21 mouse cellular contexts compared by ENCODE assay signal in the genomic region with DNA sequence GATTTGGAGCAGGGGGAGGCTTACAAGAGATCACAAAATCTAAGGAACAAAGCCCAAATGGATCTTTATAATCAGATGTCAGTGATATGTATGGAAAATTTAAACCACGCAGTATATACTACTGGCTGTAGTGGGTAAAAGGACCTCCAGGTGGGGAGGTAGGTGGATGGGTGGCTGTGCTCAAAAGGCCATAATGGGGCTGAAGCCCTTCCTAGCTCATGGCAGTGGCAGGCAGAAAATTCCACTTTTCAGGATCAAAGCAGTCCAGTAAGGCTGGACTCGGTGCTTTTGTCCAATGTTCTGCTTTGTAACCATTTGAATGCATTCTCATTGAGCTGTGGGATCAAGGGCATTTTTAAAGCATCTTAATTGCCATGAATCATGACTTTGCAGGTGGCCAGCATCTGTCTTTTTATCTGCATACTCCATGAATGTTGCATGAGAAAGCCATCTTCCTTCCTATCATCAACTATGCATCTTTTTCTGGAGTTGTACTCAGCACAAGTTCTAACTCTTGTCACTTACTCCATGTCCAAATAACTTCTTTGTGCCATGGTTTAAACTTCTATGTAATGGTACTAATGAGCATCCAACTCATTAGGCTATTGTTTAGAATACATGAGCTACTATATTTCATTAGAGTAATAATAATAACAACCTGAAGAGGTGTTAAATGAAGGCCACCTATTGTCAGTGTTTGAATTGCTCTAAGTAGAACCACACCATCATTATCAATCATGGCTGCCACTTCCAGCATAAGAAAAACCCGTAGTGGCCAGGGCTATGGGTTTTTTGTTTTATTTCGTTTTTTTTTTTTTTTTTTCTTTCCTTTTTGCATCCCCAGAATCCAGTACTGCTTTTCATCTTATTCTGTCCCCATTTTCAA.
DNase-seq lines count a peak whose midpoint lies in the region; ATAC-seq lines count a peak whose summit lies in the region.
"Had no signal": no experiment of that assay in that cellular context is flagged by ENCODE, and none has a peak within 500 bp of the region (broad histone marks: within the 10 kb centered on the region; RNA-seq: fewer than 3 reads in every experiment).

No protein-coding gene starts in this region.

- DNase-seq in hindbrain, embryonic 10.5 days (ENCODE audit: low spot score), result peak; percentile 38
- DNase-seq in embryo, embryonic 10.5 days (ENCODE audit: low spot score), result peak; percentile 61
- no peak for DNase-seq in ovary, postnatal 10 days (ENCODE audit: low spot score)
- DNase-seq in frontal cortex, postnatal 10 days (ENCODE audit: low spot score in 2 of 2), result no peak
- DNase-seq in thymus, postnatal 25 days, result no peak
- DNase-seq: adrenal gland, postnatal 36 days; B cell, adult 2 months; cerebellum, postnatal 10 days; gastrocnemius, postnatal 10 days; heart, postnatal 14 days; kidney, postnatal 10 days; liver, postnatal 0 days; right cerebral cortex, postnatal 14 days had no signal

- 30% methylated on average over 4 of the region's 4 CpGs for WGBS in hindbrain, embryonic 10.5 days
- WGBS in hindbrain, embryonic 16.5 days, result 19% methylated on average over 4 of the region's 4 CpGs
- WGBS in midbrain, embryonic 12.5 days, result 23% methylated on average over 4 of the region's 4 CpGs
- 14% methylated on average over 4 of the region's 4 CpGs for WGBS in neural tube, embryonic 14.5 days

- H3K9me3 ChIP-seq in hindbrain, embryonic 10.5 days, result no peaks in the 10 kb centered on the region
- no peaks in the 10 kb centered on the region for H3K9me3 ChIP-seq in hindbrain, embryonic 16.5 days (ENCODE audit: control insufficient read depth, low read length)
- H3K9me3 ChIP-seq in midbrain, embryonic 12.5 days, result no peaks in the 10 kb centered on the region
- H3K9me3 ChIP-seq in neural tube, embryonic 14.5 days (ENCODE audit: control insufficient read depth, low read length), result no peaks in the 10 kb centered on the region
- H3K9me3 ChIP-seq: embryonic facial prominence, embryonic 12.5 days; G1E; heart, embryonic 10.5 days had no signal

- peak overlapping the region; percentile 66 for H3K27ac ChIP-seq in hindbrain, embryonic 10.5 days
- H3K27ac ChIP-seq in hindbrain, embryonic 16.5 days (ENCODE audit: low read depth, low read length), result no peak overlapping the region
- peak overlapping the region; percentile 49; the same call in 1 of the 2 replicates for H3K27ac ChIP-seq in midbrain, embryonic 12.5 days (replicated peaks)
- H3K27ac ChIP-seq in neural tube, embryonic 14.5 days (ENCODE audit: low read depth, low read length), result no peak overlapping the region
- H3K27ac ChIP-seq: embryonic facial prominence, embryonic 12.5 days; heart, embryonic 10.5 days; stomach, postnatal 0 days had no signal

- ATAC-seq in hindbrain, embryonic 16.5 days, result no peak
- peak; percentile 66 for ATAC-seq in midbrain, embryonic 12.5 days (ENCODE audit: low FRiP score, low read depth)
- peak; percentile 36 for ATAC-seq in neural tube, embryonic 14.5 days (ENCODE audit: low read depth)
- ATAC-seq: intestine, embryonic 16.5 days; liver, postnatal 0 days had no signal

- H3K36me3 ChIP-seq in hindbrain, embryonic 10.5 days, result no peaks in the 10 kb centered on the region
- H3K36me3 ChIP-seq in hindbrain, embryonic 16.5 days (ENCODE audit: control insufficient read depth, insufficient read depth, low read length), result no peaks in the 10 kb centered on the region
- H3K36me3 ChIP-seq in midbrain, embryonic 12.5 days, result no peaks in the 10 kb centered on the region
- H3K36me3 ChIP-seq in neural tube, embryonic 14.5 days (ENCODE audit: control insufficient read depth, insufficient read depth, low read length), result no peaks in the 10 kb centered on the region
- H3K36me3 ChIP-seq: embryonic facial prominence, embryonic 12.5 days; G1E; heart, embryonic 10.5 days had no signal

- H3K4me1 ChIP-seq in hindbrain, embryonic 10.5 days (replicated peaks), result peaks cover 32% of the 10 kb centered on the region
- H3K4me1 ChIP-seq in hindbrain, embryonic 16.5 days (ENCODE audit: control insufficient read depth, insufficient read depth, low read depth, low read length), result no peaks in the 10 kb centered on the region
- no peaks in the 10 kb centered on the region for H3K4me1 ChIP-seq in midbrain, embryonic 12.5 days
- H3K4me1 ChIP-seq in neural tube, embryonic 14.5 days (ENCODE audit: control insufficient read depth, insufficient read depth, low read length), result peaks cover 4% of the 10 kb centered on the region; the same call in 1 of the 2 replicates
- H3K4me1 ChIP-seq: embryonic facial prominence, embryonic 12.5 days; heart, embryonic 10.5 days had no signal

- H3K27me3 ChIP-seq in hindbrain, embryonic 10.5 days (ENCODE audit: insufficient read depth, poor library complexity, severe bottlenecking), result no peaks in the 10 kb centered on the region
- no peaks in the 10 kb centered on the region for H3K27me3 ChIP-seq in hindbrain, embryonic 16.5 days (replicated peaks; ENCODE audit: control insufficient read depth, insufficient read depth, low read length)
- H3K27me3 ChIP-seq in midbrain, embryonic 12.5 days, result no peaks in the 10 kb centered on the region; the same call in 1 of the 2 replicates
- H3K27me3 ChIP-seq in neural tube, embryonic 14.5 days (ENCODE audit: control insufficient read depth, insufficient read depth, low read length), result peaks cover 5% of the 10 kb centered on the region; the same call in 1 of the 2 replicates
- H3K27me3 ChIP-seq: embryonic facial prominence, embryonic 12.5 days had no signal

- H3K4me3 ChIP-seq in hindbrain, embryonic 10.5 days, result no peak overlapping the region
- H3K4me3 ChIP-seq in hindbrain, embryonic 16.5 days (ENCODE audit: low read length), result no peak overlapping the region
- H3K4me3 ChIP-seq in midbrain, embryonic 12.5 days, result no peak overlapping the region
- no peak overlapping the region for H3K4me3 ChIP-seq in neural tube, embryonic 14.5 days (ENCODE audit: low read depth, low read length)
- H3K4me3 ChIP-seq: embryonic facial prominence, embryonic 12.5 days; heart, embryonic 10.5 days had no signal

- H3K4me2 ChIP-seq in hindbrain, embryonic 16.5 days (ENCODE audit: low read length), result no peak overlapping the region
- H3K4me2 ChIP-seq in midbrain, embryonic 12.5 days (replicated peaks), result no peak overlapping the region
- H3K4me2 ChIP-seq in neural tube, embryonic 14.5 days (ENCODE audit: low read depth, low read length), result no peak overlapping the region
- H3K4me2 ChIP-seq: embryonic facial prominence, embryonic 12.5 days had no signal

- H3K9ac ChIP-seq in hindbrain, embryonic 16.5 days (ENCODE audit: low read depth, low read length), result no peak overlapping the region
- H3K9ac ChIP-seq in midbrain, embryonic 12.5 days (replicated peaks), result no peak overlapping the region
- H3K9ac ChIP-seq in neural tube, embryonic 14.5 days (replicated peaks; ENCODE audit: low read depth, low read length), result no peak overlapping the region
- H3K9ac ChIP-seq: embryonic facial prominence, embryonic 12.5 days; liver, postnatal 0 days had no signal

Comparison
In these comparisons a context has a peak if more than half of its experiments do, and no peak if none do; other contexts are left out.
1. H3K27ac ChIP-seq: peak in hindbrain, embryonic 10.5 days (single experiment) and midbrain, embryonic 12.5 days (single experiment); none in hindbrain, embryonic 16.5 days (single experiment) and neural tube, embryonic 14.5 days (single experiment).
2. DNase-seq: peak in hindbrain, embryonic 10.5 days (single experiment) and embryo, embryonic 10.5 days (single experiment); none in ovary, postnatal 10 days (single experiment), frontal cortex, postnatal 10 days (0 of 2) and thymus, postnatal 25 days (single experiment).